Mouse (Mus musculus): ENCODE results near the gene Avil. TPM values are rescaled to one million over a fixed set of nuclear protein-coding genes. Genes with fewer than 3 reads are reported as not detected.
A peak's percentile ranks its signal among the peaks of the same experiment; 100 is the strongest.

The Avil gene
- polyA plus RNA-seq (2015; fragmentation: Nextera tagmentation; extraction: Ambion mirVana): 0.07 and 0.16 TPM in 2 replicates

GRCm38 (mm10) chr10:127000529-127000928 lies at the start of gene Avil:
Gene Avil, plus strand, starts transcription at chr10:127000709.
- no peak within 1 kb of the TSS for H3K4me2 ChIP-seq
- no peaks in the 10 kb centered on the region for H3K27me3 ChIP-seq
- peaks cover 7% of the 10 kb centered on the region; the same call in 1 of the 2 replicates for H3K4me1 ChIP-seq (replicated peaks)
- no peaks in the 10 kb centered on the region for H3K9me3 ChIP-seq (replicated peaks)
- ATAC-seq (ENCODE audit: insufficient read depth): no peak
- 74% methylated on average over 5 of the region's 5 CpGs for WGBS (ENCODE audit: insufficient replicate concordance)
- H3K9ac ChIP-seq: no peak within 1 kb of the TSS
- no peak within 1 kb of the TSS for H3K27ac ChIP-seq (replicated peaks)
- H3K36me3 ChIP-seq (replicated peaks): peaks cover 28% of the 10 kb centered on the region
- H3K4me3 ChIP-seq (replicated peaks): no peak within 1 kb of the TSS

- H3K4me2 ChIP-seq: no peak overlapping the region
Measured at GRCm38 (mm10) chr10:126952375-126952774, 48.1 kb upstream of the Avil start.

GRCm38 (mm10) chr10:126953029-126953471 lies 47.5 kb upstream of the Avil start:
- no peak overlapping the region for H3K4me3 ChIP-seq (replicated peaks)
- no peak for ATAC-seq (ENCODE audit: insufficient read depth)
- peaks cover 12% of the 10 kb centered on the region; the same call in 1 of the 2 replicates for H3K27me3 ChIP-seq
- no peak overlapping the region for H3K4me2 ChIP-seq
- H3K9ac ChIP-seq: no peak overlapping the region
- H3K9me3 ChIP-seq (replicated peaks): 0 out of 2 replicates have a peak, but pooled peaks cover 3% of the 10 kb centered on the region
- 74% methylated on average over 3 of the region's 3 CpGs for WGBS (ENCODE audit: insufficient replicate concordance)
- no peaks in the 10 kb centered on the region for H3K36me3 ChIP-seq (replicated peaks)
- no peak overlapping the region for H3K27ac ChIP-seq (replicated peaks)
- peaks cover 30% of the 10 kb centered on the region for H3K4me1 ChIP-seq (replicated peaks)

More at GRCm38 (mm10) chr10:126952375-126952774, 48.1 kb upstream of the Avil start:
- 86% methylated on average over 1 of the region's 1 CpGs for WGBS (ENCODE audit: insufficient replicate concordance)
- H3K9ac ChIP-seq: no peak overlapping the region
- peaks cover 24% of the 10 kb centered on the region for H3K4me1 ChIP-seq (replicated peaks)
- ATAC-seq (ENCODE audit: insufficient read depth): no peak
- no peak overlapping the region for H3K27ac ChIP-seq (replicated peaks)
- H3K36me3 ChIP-seq (replicated peaks): no peaks in the 10 kb centered on the region
- H3K4me3 ChIP-seq (replicated peaks): no peak overlapping the region
- H3K27me3 ChIP-seq: peaks cover 11% of the 10 kb centered on the region; the same call in 1 of the 2 replicates
- 0 out of 2 replicates have a peak, but pooled peaks cover 3% of the 10 kb centered on the region for H3K9me3 ChIP-seq (replicated peaks)

GRCm38 (mm10) chr10:126956692-126957358 lies 43.7 kb upstream of the Avil start:
- H3K9ac ChIP-seq: no peak overlapping the region
- WGBS (ENCODE audit: insufficient replicate concordance): 45% methylated on average over 15 of the region's 15 CpGs
- peaks cover 12% of the 10 kb centered on the region for H3K4me1 ChIP-seq (replicated peaks)
- H3K36me3 ChIP-seq (replicated peaks): no peaks in the 10 kb centered on the region
- ATAC-seq (ENCODE audit: insufficient read depth): no peak
- no peak overlapping the region for H3K4me3 ChIP-seq (replicated peaks)
- H3K27me3 ChIP-seq: peaks cover 10% of the 10 kb centered on the region; the same call in 1 of the 2 replicates
- no peak overlapping the region for H3K27ac ChIP-seq (replicated peaks)
- no peak overlapping the region for H3K4me2 ChIP-seq
- 0 out of 2 replicates have a peak, but pooled peaks cover 3% of the 10 kb centered on the region for H3K9me3 ChIP-seq (replicated peaks)

- Histone ChIP-seq H3K27ac (replicated peaks) (no peak overlapping the region), H3K9me3 (replicated peaks) (no peaks in the 10 kb centered on the region), H3K4me2 (peak overlapping the region; percentile 49), H3K27me3 (peaks cover 15% of the 10 kb centered on the region; the same call in 1 of the 2 replicates), H3K4me3 (replicated peaks) (no peak overlapping the region), H3K9ac (no peak overlapping the region), H3K36me3 (replicated peaks) (no peaks in the 10 kb centered on the region), H3K4me1 (replicated peaks) (peaks cover 19% of the 10 kb centered on the region)
- ATAC-seq (ENCODE audit: insufficient read depth): peak; percentile 69
- 14% methylated on average over 25 of the region's 25 CpGs for WGBS (ENCODE audit: insufficient replicate concordance)
Measured at GRCm38 (mm10) chr10:126957359-126958107, 43.0 kb upstream of the Avil start.

- ATAC-seq (ENCODE audit: insufficient read depth): no peak
- Histone ChIP-seq H3K27me3 (peaks cover 15% of the 10 kb centered on the region; the same call in 1 of the 2 replicates), H3K36me3 (replicated peaks) (no peaks in the 10 kb centered on the region), H3K4me3 (replicated peaks) (no peak overlapping the region), H3K4me1 (replicated peaks) (peaks cover 27% of the 10 kb centered on the region), H3K9ac (no peak overlapping the region), H3K27ac (replicated peaks) (no peak overlapping the region), H3K9me3 (replicated peaks) (no peaks in the 10 kb centered on the region), H3K4me2 (no peak overlapping the region)
- WGBS (ENCODE audit: insufficient replicate concordance): 62% methylated on average over 8 of the region's 8 CpGs
Measured at GRCm38 (mm10) chr10:126960496-126960895, 40.0 kb upstream of the Avil start.

GRCm38 (mm10) chr10:126961757-126962156 lies 38.8 kb upstream of the Avil start:
- H3K27ac ChIP-seq (replicated peaks): peak overlapping the region; percentile 41; the same call in 1 of the 2 replicates
- H3K9me3 ChIP-seq (replicated peaks): no peaks in the 10 kb centered on the region

GRCm38 (mm10) chr10:126962271-126962965 lies 38.1 kb upstream of the Avil start:
- Histone ChIP-seq H3K9me3 (replicated peaks) (no peaks in the 10 kb centered on the region), H3K4me3 (replicated peaks) (no peak overlapping the region), H3K27me3 (peaks cover 10% of the 10 kb centered on the region; the same call in 1 of the 2 replicates), H3K4me2 (peak overlapping the region; percentile 18), H3K4me1 (replicated peaks) (peaks cover 24% of the 10 kb centered on the region), H3K36me3 (replicated peaks) (no peaks in the 10 kb centered on the region), H3K27ac (replicated peaks) (peak overlapping the region; percentile 41; the same call in 1 of the 2 replicates), H3K9ac (no peak overlapping the region)
- WGBS (ENCODE audit: insufficient replicate concordance): 30% methylated on average over 15 of the region's 15 CpGs
- 0 out of 2 replicates have a peak, but pooled peaks have one; percentile 3 for ATAC-seq (ENCODE audit: insufficient read depth)

More at GRCm38 (mm10) chr10:126961757-126962156, 38.8 kb upstream of the Avil start:
- Histone ChIP-seq H3K4me1 (replicated peaks) (peaks cover 27% of the 10 kb centered on the region), H3K4me2 (no peak overlapping the region), H3K36me3 (replicated peaks) (no peaks in the 10 kb centered on the region), H3K27me3 (peaks cover 15% of the 10 kb centered on the region; the same call in 1 of the 2 replicates), H3K4me3 (replicated peaks) (no peak overlapping the region), H3K9ac (no peak overlapping the region)
- ATAC-seq (ENCODE audit: insufficient read depth): no peak
- 59% methylated on average over 10 of the region's 10 CpGs for WGBS (ENCODE audit: insufficient replicate concordance)

GRCm38 (mm10) chr10:126962966-126963330 lies 37.6 kb upstream of the Avil start:
- no peak overlapping the region for H3K4me2 ChIP-seq
- no peak for ATAC-seq (ENCODE audit: insufficient read depth)
- no peak overlapping the region for H3K27ac ChIP-seq (replicated peaks)
- no peak overlapping the region for H3K4me3 ChIP-seq (replicated peaks)
- WGBS (ENCODE audit: insufficient replicate concordance): 45% methylated on average over 6 of the region's 6 CpGs
- H3K4me1 ChIP-seq (replicated peaks): peaks cover 18% of the 10 kb centered on the region
- H3K9me3 ChIP-seq (replicated peaks): no peaks in the 10 kb centered on the region
- 0 out of 2 replicates have a peak, but pooled peaks cover 10% of the 10 kb centered on the region for H3K27me3 ChIP-seq
- no peak overlapping the region for H3K9ac ChIP-seq
- H3K36me3 ChIP-seq (replicated peaks): no peaks in the 10 kb centered on the region

- WGBS (ENCODE audit: insufficient replicate concordance): 70% methylated on average over 8 of the region's 8 CpGs
- 0 out of 2 replicates have a peak, but pooled peaks cover 10% of the 10 kb centered on the region for H3K27me3 ChIP-seq
- H3K9ac ChIP-seq: no peak overlapping the region
- ATAC-seq (ENCODE audit: insufficient read depth): no peak
- H3K4me2 ChIP-seq: no peak overlapping the region
- H3K4me3 ChIP-seq (replicated peaks): no peak overlapping the region
- no peaks in the 10 kb centered on the region for H3K36me3 ChIP-seq (replicated peaks)
- H3K9me3 ChIP-seq (replicated peaks): no peaks in the 10 kb centered on the region
- H3K4me1 ChIP-seq (replicated peaks): peaks cover 18% of the 10 kb centered on the region
- no peak overlapping the region for H3K27ac ChIP-seq (replicated peaks)
Measured at GRCm38 (mm10) chr10:126963821-126964220, 36.7 kb upstream of the Avil start.
